Mouse (Mus musculus) erythroblast, embryonic 14.5 days (primary cell): ENCODE results near the gene Stk10. TPM values are rescaled to one million over a fixed set of nuclear protein-coding genes. Genes with fewer than 3 reads are reported as not detected.

Experiments
- H3K27me3 ChIP-seq: 2 replicates; pipeline ENCODE4 v1.6.1; 2012; ENCODE audit warnings: inconsistent platforms; ENCODE audit not compliant: control insufficient read depth
- H3K36me3 ChIP-seq: 2 replicates; pipeline ENCODE4 v1.6.1; 2012; ENCODE audit warnings: mild to moderate bottlenecking, inconsistent platforms; ENCODE audit not compliant: control insufficient read depth
- H3K4me1 ChIP-seq: 2 replicates; pipeline ENCODE4 v1.6.1; 2012; ENCODE audit warnings: inconsistent platforms; ENCODE audit not compliant: control insufficient read depth
- H3K4me3 ChIP-seq: replicated peaks from 2 replicates; pipeline ENCODE3; 2012; ENCODE audit warnings: moderate library complexity, mild to moderate bottlenecking, inconsistent platforms
- H3K9me3 ChIP-seq: 2 replicates; pipeline ENCODE4 v1.6.1; 2012; ENCODE audit warnings: low read length, inconsistent platforms, mixed read lengths; ENCODE audit not compliant: control insufficient read depth
- GATA1 ChIP-seq: IDR thresholded peaks from 2 replicates; pipeline ENCODE4 v1.6.1; 2012; ENCODE audit warnings: low read length, inconsistent platforms, mixed read lengths
- TAL1 ChIP-seq: IDR thresholded peaks from 3 replicates; pipeline ENCODE4 v1.6.1; 2012; ENCODE audit warnings: low read length, inconsistent platforms, mixed read lengths
- polyA plus RNA-seq: library from polyadenylated mRNA; stranded (reverse); fragments of >175 nt; gene quantifications from 2 replicates; pipeline ENCODE4 v1.2.3, GENCODE M21; 2012

Gene Stk10
- polyA plus RNA-seq, 1 experiment, result 3.8 TPM

DNA sequence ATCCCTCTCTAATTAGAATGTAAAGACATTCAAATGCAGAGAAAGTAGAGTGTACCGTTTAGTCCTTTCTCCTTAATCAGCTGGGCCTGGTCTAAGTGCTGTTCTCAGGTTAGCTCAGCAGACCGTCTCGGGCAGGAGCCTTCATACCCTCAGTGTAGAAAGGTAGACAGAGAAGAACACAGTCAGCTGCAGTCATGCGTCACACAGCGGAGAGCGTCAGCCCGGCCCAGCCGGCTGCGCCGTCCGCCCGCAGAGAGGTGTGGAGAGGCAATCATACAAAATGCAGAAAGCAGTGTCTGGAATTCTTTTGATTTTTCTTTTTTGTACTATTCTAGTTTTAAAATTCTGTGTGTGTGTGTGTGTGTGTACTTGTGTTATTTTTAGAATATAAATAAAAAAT is 12.5 kb downstream of the Stk10 start:
- Histone ChIP-seq H3K27me3 (no peaks in the 10 kb centered on the region), H3K36me3 (peaks cover 77% of the 10 kb centered on the region), H3K4me3 (no peak overlapping the region), H3K9me3 (no peaks in the 10 kb centered on the region), H3K4me1 (peaks cover 76% of the 10 kb centered on the region)
- no peak for TF ChIP-seq TAL1

DNA sequence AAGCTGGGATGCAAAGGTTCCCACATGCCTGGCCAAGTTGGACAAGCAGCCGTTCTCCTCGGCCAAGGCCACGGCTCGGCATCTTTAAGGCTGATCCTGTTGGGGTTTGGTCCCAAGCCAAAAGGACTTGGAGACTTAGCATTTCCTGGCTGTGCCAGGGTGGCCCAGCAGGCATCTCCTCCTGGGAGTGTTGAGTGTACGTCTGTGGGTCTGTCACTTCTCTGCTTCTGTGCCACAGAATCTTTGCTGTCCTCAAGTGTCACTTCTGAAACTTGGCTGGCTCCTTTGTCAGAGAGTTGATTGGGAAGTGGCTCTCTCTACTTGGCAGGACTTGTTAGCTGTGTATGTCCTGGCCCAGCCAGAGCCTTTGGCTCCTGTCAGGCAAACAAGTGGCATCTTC is 13.4 kb downstream of the Stk10 start:
- Histone ChIP-seq H3K27me3 (no peaks in the 10 kb centered on the region), H3K9me3 (no peaks in the 10 kb centered on the region), H3K4me3 (no peak overlapping the region), H3K4me1 (peaks cover 76% of the 10 kb centered on the region), H3K36me3 (peaks cover 78% of the 10 kb centered on the region)
- TF ChIP-seq TAL1, result no peak
- TF ChIP-seq GATA1, result no peak

DNA sequence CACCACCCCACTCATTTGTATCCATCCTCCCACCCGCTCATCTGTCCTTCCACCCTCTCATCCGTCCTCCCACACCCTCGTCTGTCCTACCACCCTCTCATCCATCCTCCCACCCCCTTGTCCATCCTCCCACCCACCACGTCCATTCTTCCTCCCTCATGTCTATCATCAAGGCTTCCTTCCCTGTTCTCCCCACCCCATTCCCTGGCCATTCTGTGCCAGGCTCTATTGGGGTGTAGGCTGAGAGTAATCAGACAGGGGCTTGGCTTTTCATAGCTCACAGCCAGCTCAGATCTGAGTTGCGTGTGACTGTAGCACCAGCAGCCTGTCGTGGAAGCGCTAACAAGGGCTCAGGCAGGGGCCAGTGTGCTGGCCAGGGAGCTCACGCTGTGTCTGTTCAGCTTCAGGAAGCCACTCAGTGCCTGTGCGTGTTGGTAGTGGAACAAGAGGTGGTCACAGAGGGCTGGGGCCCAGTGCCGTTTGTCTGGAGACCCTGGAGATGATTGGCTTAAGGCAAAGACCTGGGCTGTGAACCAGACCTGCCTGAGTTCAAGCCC is 14.4 kb downstream of the Stk10 start:
- H3K9me3 ChIP-seq, result no peaks in the 10 kb centered on the region
- H3K4me3 ChIP-seq, result no peak overlapping the region
- peaks cover 75% of the 10 kb centered on the region for H3K4me1 ChIP-seq
- no peaks in the 10 kb centered on the region for H3K27me3 ChIP-seq
- H3K36me3 ChIP-seq, result peaks cover 81% of the 10 kb centered on the region
- TF ChIP-seq TAL1 (no peak), GATA1 (no peak)

DNA sequence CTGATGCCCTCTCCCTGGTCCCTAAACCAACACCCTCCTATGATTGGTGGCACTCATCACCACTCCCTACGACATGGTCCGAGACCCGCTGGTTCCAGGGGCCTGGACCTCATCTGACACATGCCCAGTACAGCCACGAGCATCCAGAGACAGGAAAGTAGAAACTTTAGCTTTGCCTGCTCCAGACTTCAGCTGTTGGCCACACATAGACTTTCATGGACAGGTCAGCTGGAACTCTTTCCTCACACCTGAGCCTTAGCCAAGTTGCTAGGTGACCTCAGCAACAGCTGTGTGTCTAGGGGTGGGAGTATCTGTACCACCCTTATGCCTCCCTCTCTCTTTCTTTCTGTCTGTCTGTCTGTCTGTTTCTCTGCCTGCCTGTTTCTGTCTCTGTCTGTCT is 15.1 kb downstream of the Stk10 start:
- H3K4me1 ChIP-seq, result peaks cover 75% of the 10 kb centered on the region
- no peak overlapping the region for H3K4me3 ChIP-seq
- no peaks in the 10 kb centered on the region for H3K27me3 ChIP-seq
- TF ChIP-seq TAL1 (no peak), GATA1 (no peak)
- no peaks in the 10 kb centered on the region for H3K9me3 ChIP-seq
- H3K36me3 ChIP-seq, result peaks cover 85% of the 10 kb centered on the region

DNA sequence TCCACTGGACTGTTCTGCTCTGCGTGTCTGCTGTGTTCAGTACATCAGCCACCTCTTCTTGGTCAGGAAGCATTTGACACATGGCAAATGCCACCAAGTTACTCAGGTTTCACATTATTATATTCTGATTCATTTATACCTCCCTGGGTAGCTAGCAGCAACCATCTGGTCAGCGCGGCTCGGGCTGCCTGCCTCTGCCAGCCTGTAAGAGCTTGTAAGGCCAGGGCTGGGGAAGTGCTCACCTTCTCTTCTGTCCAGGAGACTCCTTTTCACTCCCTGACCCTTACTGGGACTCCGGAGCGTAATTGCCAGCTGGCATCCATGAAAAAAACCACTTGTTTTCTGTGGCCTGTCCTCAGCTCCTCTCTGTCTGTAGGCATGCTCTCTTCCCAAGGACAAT is 16.1 kb downstream of the Stk10 start:
- peaks cover 83% of the 10 kb centered on the region for H3K36me3 ChIP-seq
- H3K9me3 ChIP-seq, result no peaks in the 10 kb centered on the region
- peaks cover 75% of the 10 kb centered on the region for H3K4me1 ChIP-seq
- H3K4me3 ChIP-seq, result no peak overlapping the region
- no peaks in the 10 kb centered on the region for H3K27me3 ChIP-seq
- TF ChIP-seq GATA1 (no peak), TAL1 (no peak)

DNA sequence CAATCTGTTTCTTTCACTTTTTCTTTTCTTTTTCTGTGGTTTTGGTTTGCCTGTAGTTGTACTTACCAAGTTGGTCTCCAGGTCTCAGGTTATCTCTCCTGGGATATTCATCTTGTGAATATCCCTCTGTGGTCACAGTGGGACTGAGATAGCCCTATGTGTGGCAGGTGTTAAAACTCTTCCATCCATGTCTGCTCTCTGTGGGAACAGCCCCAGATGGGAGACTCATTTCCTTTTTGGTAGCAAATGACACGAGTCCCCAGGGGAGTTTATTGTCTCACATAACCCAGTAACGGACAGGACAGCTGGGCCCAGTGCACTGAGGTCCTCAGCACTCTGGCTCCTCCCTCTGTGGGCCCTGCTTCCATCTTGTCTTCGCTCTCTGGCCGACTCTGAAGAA is 17.0 kb downstream of the Stk10 start:
- peaks cover 75% of the 10 kb centered on the region for H3K4me1 ChIP-seq
- TF ChIP-seq GATA1, result no peak
- no peak for TF ChIP-seq TAL1
- no peaks in the 10 kb centered on the region for H3K27me3 ChIP-seq
- no peak overlapping the region for H3K4me3 ChIP-seq
- H3K9me3 ChIP-seq, result no peaks in the 10 kb centered on the region
- peaks cover 79% of the 10 kb centered on the region for H3K36me3 ChIP-seq

DNA sequence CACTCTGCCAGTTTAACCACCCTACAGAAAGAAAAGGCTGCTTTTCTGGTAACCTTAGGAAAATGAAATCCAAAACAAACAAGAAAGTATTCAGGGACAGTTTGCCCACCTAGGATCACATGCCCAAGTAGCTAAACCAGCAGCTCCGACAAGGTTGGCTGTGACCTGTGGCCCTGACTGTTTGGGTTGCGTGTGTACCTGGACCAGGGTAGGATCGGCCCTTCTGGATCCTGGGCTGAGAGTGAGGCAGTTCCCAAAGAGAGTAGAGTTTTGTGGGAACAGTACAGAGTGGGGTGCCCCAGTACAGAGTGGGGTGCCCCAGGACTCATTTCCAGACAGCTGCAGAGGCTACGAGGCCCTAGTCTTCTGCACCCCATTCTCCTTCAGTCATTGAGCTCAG is 18.0 kb downstream of the Stk10 start:
- H3K9me3 ChIP-seq, result no peaks in the 10 kb centered on the region
- TF ChIP-seq TAL1 (no peak), GATA1 (no peak)
- H3K4me1 ChIP-seq, result peaks cover 75% of the 10 kb centered on the region
- H3K27me3 ChIP-seq, result no peaks in the 10 kb centered on the region
- H3K36me3 ChIP-seq, result peaks cover 79% of the 10 kb centered on the region
- no peak overlapping the region for H3K4me3 ChIP-seq

DNA sequence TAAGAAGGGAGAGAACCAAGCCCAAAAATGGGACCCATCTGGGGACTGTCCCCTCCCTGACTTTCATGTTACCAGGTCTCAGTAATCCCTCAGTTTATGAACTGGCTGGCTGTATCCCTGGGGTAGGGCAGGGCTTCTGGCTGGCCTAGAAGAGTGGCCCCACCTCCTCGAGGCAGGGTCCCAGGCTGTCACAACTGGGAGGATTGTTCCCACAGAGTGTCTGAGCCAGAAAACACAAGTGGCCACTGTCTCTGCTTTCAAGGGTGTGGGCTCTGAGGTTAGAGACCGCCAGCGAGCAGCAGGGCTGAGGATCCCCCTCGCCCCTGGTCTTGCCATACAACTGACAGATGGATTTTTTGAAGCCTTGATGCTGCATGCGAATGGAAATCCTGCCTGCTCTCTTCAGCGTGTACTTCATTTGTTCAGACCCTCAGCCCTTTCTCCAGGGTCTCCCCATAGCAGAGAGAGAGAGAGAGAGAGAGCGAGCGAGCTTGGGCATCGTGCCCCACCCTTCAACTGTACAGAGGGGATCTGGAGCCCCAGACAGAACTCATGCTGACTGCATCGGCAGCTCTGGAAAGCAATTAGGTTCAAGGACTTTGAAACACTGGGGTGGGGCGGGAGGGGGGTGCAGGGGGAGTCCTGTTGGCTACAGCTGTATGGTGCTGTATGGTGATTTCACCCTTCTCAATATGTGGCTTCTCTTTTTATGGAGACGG is 18.6 kb downstream of the Stk10 start:
- H3K27me3 ChIP-seq, result no peaks in the 10 kb centered on the region
- H3K36me3 ChIP-seq, result peaks cover 79% of the 10 kb centered on the region
- no peak overlapping the region for H3K4me3 ChIP-seq
- no peaks in the 10 kb centered on the region for H3K9me3 ChIP-seq
- H3K4me1 ChIP-seq, result peaks cover 70% of the 10 kb centered on the region
- TF ChIP-seq TAL1 (no peak), GATA1 (no peak)

DNA sequence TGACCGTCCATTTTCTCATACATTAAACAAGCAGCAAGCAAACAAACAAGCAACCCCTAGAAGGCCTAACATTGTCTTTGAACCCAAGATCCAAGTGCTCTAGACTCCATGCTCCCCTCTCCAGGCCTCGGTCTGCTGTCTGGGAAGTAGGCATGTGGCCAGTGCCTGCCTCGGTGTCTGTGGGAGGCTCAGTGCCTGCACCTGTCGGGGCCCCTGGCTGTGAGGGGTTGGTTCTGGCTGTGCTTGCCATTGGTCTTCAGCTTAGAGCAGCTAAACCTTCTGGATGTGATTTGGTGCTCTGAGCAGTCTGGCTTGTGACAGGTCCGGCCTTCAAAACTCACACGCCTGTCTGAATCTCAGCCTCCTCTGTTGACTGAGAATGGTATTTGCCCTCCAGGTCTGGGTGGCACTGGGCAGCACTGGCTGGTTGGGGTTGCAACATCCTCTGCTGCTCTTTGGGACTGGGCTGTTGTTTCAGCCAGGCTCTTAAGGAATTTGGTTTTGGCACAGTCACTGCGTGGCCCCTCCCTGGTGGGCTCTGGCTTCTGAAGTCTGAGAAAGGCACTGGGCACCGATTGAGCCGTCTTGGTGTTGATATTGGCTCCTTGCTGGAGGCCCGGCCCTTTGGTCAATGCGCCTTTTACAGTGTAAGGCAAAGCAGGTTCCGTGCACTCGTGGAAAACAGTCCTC is 19.4 kb downstream of the Stk10 start:
- Histone ChIP-seq H3K27me3 (no peaks in the 10 kb centered on the region), H3K4me3 (no peak overlapping the region), H3K4me1 (peaks cover 62% of the 10 kb centered on the region), H3K36me3 (peaks cover 79% of the 10 kb centered on the region), H3K9me3 (no peaks in the 10 kb centered on the region)
- TF ChIP-seq GATA1, result no peak
- TF ChIP-seq TAL1, result no peak
